Mouse (Mus musculus): ENCODE data around the gene Ism2. TPM values are rescaled to one million over a fixed set of nuclear protein-coding genes. Genes with fewer than 3 reads are reported as not detected.
"Not testable (repeated sequence)": the region's sequence is repeated elsewhere in the genome, so short reads cannot be mapped to it uniquely, and the experiment has no call there.

The Ism2 gene
- polyA plus RNA-seq, 1 experiment from 2014 or later: 0.39 TPM

- 97% methylated on average over 4 of the region's 4 CpGs for WGBS
- ATAC-seq (replicated peaks; ENCODE audit: low FRiP score, low read depth) (no peak), DNase-seq (ENCODE audit: low spot score) (no peak)
Measured at GRCm38 (mm10) chr12:87282743-87283142, 16.8 kb downstream of the Ism2 start.

GRCm38 (mm10) chr12:87281766-87282165 lies 17.7 kb downstream of the Ism2 start:
- ATAC-seq (replicated peaks; ENCODE audit: low FRiP score, low read depth) (no peak), DNase-seq (ENCODE audit: low spot score) (no peak)
- Histone ChIP-seq H3K9me3 (replicated peaks; ENCODE audit: low read length) (no peaks in the 10 kb centered on the region), H3K27me3 (ENCODE audit: insufficient read depth, low read length) (no peaks in the 10 kb centered on the region), H3K27ac (no peak overlapping the region), H3K4me2 (ENCODE audit: low read length) (no peak overlapping the region), H3K4me1 (replicated peaks; ENCODE audit: insufficient read depth, low read length) (peaks cover 10% of the 10 kb centered on the region; the same call in 1 of the 2 replicates), H3K9ac (ENCODE audit: low read depth, low read length) (no peak overlapping the region), H3K4me3 (replicated peaks; ENCODE audit: low read depth, low read length) (no peak overlapping the region), H3K36me3 (ENCODE audit: insufficient read depth, low read length) (0 out of 2 replicates have a peak, but pooled peaks cover under 1% of the 10 kb centered on the region)
- 79% methylated on average over 1 of the region's 1 CpGs for WGBS
- TF ChIP-seq CTCF (IDR thresholded peaks at IDR 0.05; ENCODE audit: low read depth): no peak

More at GRCm38 (mm10) chr12:87282743-87283142, 16.8 kb downstream of the Ism2 start:
- Histone ChIP-seq H3K4me1 (replicated peaks; ENCODE audit: insufficient read depth, low read length) (peaks cover 10% of the 10 kb centered on the region; the same call in 1 of the 2 replicates), H3K9me3 (replicated peaks; ENCODE audit: low read length) (no peaks in the 10 kb centered on the region), H3K27ac (no peak overlapping the region), H3K9ac (ENCODE audit: low read depth, low read length) (no peak overlapping the region), H3K27me3 (ENCODE audit: insufficient read depth, low read length) (no peaks in the 10 kb centered on the region), H3K4me3 (replicated peaks; ENCODE audit: low read depth, low read length) (no peak overlapping the region), H3K4me2 (ENCODE audit: low read length) (no peak overlapping the region), H3K36me3 (ENCODE audit: insufficient read depth, low read length) (no peaks in the 10 kb centered on the region)
- no peak for TF ChIP-seq CTCF (IDR thresholded peaks at IDR 0.05; ENCODE audit: low read depth)

- H3K9me3 ChIP-seq (replicated peaks; ENCODE audit: low read length): no peaks in the 10 kb centered on the region
- H3K36me3 ChIP-seq (ENCODE audit: insufficient read depth, low read length): 0 out of 2 replicates have a peak, but pooled peaks cover 10% of the 10 kb centered on the region
- H3K4me2 ChIP-seq (ENCODE audit: low read length): no peak overlapping the region
- H3K4me3 ChIP-seq (replicated peaks; ENCODE audit: low read depth, low read length): no peak overlapping the region
- ATAC-seq (replicated peaks; ENCODE audit: low FRiP score, low read depth) (0 out of 2 replicates have a peak, but pooled peaks have one; percentile 1), DNase-seq (ENCODE audit: low spot score) (no peak)
- TF ChIP-seq CTCF (IDR thresholded peaks at IDR 0.05; ENCODE audit: low read depth): peak; percentile 34; the same call in 1 of the 2 replicates
- no peak overlapping the region for H3K9ac ChIP-seq (ENCODE audit: low read depth, low read length)
- H3K4me1 ChIP-seq (replicated peaks; ENCODE audit: insufficient read depth, low read length): peaks cover 10% of the 10 kb centered on the region; the same call in 1 of the 2 replicates
- WGBS: 46% methylated on average over 14 of the region's 14 CpGs
- no peaks in the 10 kb centered on the region for H3K27me3 ChIP-seq (ENCODE audit: insufficient read depth, low read length)
- no peak overlapping the region for H3K27ac ChIP-seq
Measured at GRCm38 (mm10) chr12:87279879-87280278, 19.6 kb downstream of the Ism2 start.

GRCm38 (mm10) chr12:87279350-87279749 lies 20.2 kb downstream of the Ism2 start:
- DNase-seq (ENCODE audit: low spot score): no peak
- no peak for TF ChIP-seq CTCF (IDR thresholded peaks at IDR 0.05; ENCODE audit: low read depth)
- no peak overlapping the region for H3K27ac ChIP-seq
- no peak overlapping the region for H3K9ac ChIP-seq (ENCODE audit: low read depth, low read length)
- H3K4me1 ChIP-seq (replicated peaks; ENCODE audit: insufficient read depth, low read length): peaks cover 10% of the 10 kb centered on the region; the same call in 1 of the 2 replicates
- H3K36me3 ChIP-seq (ENCODE audit: insufficient read depth, low read length): 0 out of 2 replicates have a peak, but pooled peaks cover 10% of the 10 kb centered on the region
- no peaks in the 10 kb centered on the region for H3K9me3 ChIP-seq (replicated peaks; ENCODE audit: low read length)
- no peak overlapping the region for H3K4me3 ChIP-seq (replicated peaks; ENCODE audit: low read depth, low read length)
- peak; percentile 43 for ATAC-seq (replicated peaks; ENCODE audit: low FRiP score, low read depth)
- 27% methylated on average over 3 of the region's 3 CpGs for WGBS
- no peak overlapping the region for H3K4me2 ChIP-seq (ENCODE audit: low read length)
- H3K27me3 ChIP-seq (ENCODE audit: insufficient read depth, low read length): no peaks in the 10 kb centered on the region

- Histone ChIP-seq H3K4me3 (replicated peaks; ENCODE audit: low read depth, low read length) (no peak overlapping the region), H3K36me3 (ENCODE audit: insufficient read depth, low read length) (peaks cover 13% of the 10 kb centered on the region; the same call in 1 of the 2 replicates), H3K27me3 (ENCODE audit: insufficient read depth, low read length) (no peaks in the 10 kb centered on the region), H3K27ac (no peak overlapping the region), H3K4me2 (ENCODE audit: low read length) (no peak overlapping the region), H3K9ac (ENCODE audit: low read depth, low read length) (no peak overlapping the region), H3K4me1 (replicated peaks; ENCODE audit: insufficient read depth, low read length) (peaks cover 10% of the 10 kb centered on the region; the same call in 1 of the 2 replicates), H3K9me3 (replicated peaks; ENCODE audit: low read length) (no peaks in the 10 kb centered on the region)
- no peak for TF ChIP-seq CTCF (IDR thresholded peaks at IDR 0.05; ENCODE audit: low read depth)
- ATAC-seq (replicated peaks; ENCODE audit: low FRiP score, low read depth) (no peak), DNase-seq (ENCODE audit: low spot score) (peak; percentile 51)
- WGBS: 19% methylated on average over 6 of the region's 6 CpGs
Measured at GRCm38 (mm10) chr12:87278118-87278730, 21.3 kb downstream of the Ism2 start.

- peaks cover 23% of the 10 kb centered on the region; the same call in 1 of the 2 replicates for H3K36me3 ChIP-seq (ENCODE audit: insufficient read depth, low read length)
- H3K27me3 ChIP-seq (ENCODE audit: insufficient read depth, low read length); H3K9me3 ChIP-seq (replicated peaks; ENCODE audit: low read length); ATAC-seq (replicated peaks; ENCODE audit: low FRiP score, low read depth); H3K4me3 ChIP-seq (replicated peaks; ENCODE audit: low read depth, low read length); H3K4me1 ChIP-seq (replicated peaks; ENCODE audit: insufficient read depth, low read length); H3K9ac ChIP-seq (ENCODE audit: low read depth, low read length); H3K27ac ChIP-seq; DNase-seq (ENCODE audit: low spot score); H3K4me2 ChIP-seq (ENCODE audit: low read length): not testable (repeated sequence)
- WGBS: 81% methylated on average over 4 of the region's 4 CpGs
Measured at GRCm38 (mm10) chr12:87277251-87277650, 22.3 kb downstream of the Ism2 start.

Measured in kidney, postnatal 0 days (tissue).